Mouse (Mus musculus): ENCODE results near the gene Macrod1.
A peak's percentile ranks its signal among the peaks of the same experiment; 100 is the strongest.

Gene Macrod1

GRCm38 (mm10) chr19:7191639-7192038, 135.0 kb downstream of the Macrod1 start:
- no peak for DNase-seq (ENCODE audit: extremely low read depth, low read depth, low spot score)

- no peak for DNase-seq (ENCODE audit: extremely low read depth, low read depth, low spot score)
Measured at GRCm38 (mm10) chr19:7192561-7192967, 136.0 kb downstream of the Macrod1 start.

- no peak for DNase-seq (ENCODE audit: extremely low read depth, low read depth, low spot score)
Measured at GRCm38 (mm10) chr19:7195900-7196728, 139.5 kb downstream of the Macrod1 start.

DNA sequence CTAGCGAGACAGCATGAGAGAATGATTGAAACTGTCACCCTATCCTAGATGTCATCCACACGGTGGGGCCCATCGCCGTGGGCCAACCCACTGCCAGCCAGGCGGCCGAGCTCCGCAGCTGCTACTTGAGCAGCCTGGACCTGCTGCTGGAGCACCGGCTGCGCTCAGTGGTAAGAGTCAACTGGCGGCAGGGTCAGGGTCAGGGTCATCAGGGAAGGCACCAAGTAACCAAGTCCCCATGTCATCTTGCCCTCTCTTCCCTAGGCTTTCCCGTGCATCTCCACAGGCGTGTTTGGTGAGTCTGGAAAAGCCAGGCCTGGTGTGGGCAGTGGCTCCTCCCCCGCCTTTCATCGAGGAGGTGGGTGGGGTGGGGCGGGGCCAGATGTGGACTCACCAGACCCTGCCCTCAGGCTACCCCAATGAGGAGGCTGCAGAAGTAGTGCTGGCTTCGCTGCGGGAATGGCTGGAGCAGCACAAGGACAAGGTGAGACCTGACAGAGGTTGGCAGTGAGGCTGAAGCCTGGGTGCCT, 140.2 kb downstream of the Macrod1 start:
- DNase-seq (ENCODE audit: extremely low read depth, low read depth, low spot score) = no peak

DNA sequence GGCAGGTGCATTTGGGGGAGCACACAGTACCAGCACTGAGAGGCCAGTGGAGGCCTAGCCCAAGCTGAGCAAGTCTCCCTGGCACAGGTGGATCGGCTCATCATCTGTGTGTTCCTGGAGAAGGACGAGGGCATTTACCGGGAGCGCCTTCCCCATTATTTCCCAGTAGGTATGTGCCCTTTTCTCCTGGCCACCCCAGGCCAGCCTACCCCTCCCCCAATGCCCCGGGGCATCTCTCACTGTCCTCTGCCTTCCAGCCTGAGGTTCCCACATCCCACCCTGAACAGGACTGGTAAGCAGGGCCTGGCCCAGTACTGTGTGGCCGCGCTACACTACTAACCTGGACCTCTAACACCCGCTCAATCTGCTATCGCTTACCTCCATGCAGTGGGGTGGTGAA, 140.8 kb downstream of the Macrod1 start:
- DNase-seq (ENCODE audit: extremely low read depth, low read depth, low spot score) = no peak

- DNase-seq (ENCODE audit: extremely low read depth, low read depth, low spot score) = no peak
Measured at GRCm38 (mm10) chr19:7199089-7199488, 142.5 kb downstream of the Macrod1 start.

DNA sequence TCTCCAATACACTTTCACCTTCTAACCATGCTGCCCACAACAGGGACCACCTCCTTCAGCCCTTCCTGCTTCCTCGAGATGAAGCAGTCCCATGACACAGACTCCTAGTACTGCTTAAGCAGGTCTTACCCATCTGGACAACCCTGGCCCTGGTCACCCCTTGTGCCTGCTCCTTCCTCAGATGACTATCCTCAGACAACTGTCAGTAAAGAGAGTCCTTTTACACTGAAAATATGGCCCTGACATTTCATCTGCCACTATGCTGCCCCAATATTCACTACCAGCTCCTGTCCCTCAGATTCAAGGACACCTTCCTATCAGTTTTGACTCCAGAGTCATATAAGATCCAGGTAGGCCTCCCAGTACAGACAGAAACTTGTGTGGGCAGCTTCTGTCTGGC, 143.8 kb downstream of the Macrod1 start:
- DNase-seq (ENCODE audit: extremely low read depth, low read depth, low spot score) = no peak

GRCm38 (mm10) chr19:7204898-7205297, 148.3 kb downstream of the Macrod1 start:
- no peak for DNase-seq (ENCODE audit: extremely low read depth, low read depth, low spot score)

GRCm38 (mm10) chr19:7205326-7205725, 148.7 kb downstream of the Macrod1 start:
- no peak for DNase-seq (ENCODE audit: extremely low read depth, low read depth, low spot score)

- DNase-seq (ENCODE audit: extremely low read depth, low read depth, low spot score) = no peak
Measured at GRCm38 (mm10) chr19:7205753-7206736, 149.4 kb downstream of the Macrod1 start, which contains the start of gene Otub1. Gene Otub1 (minus strand): TSS chr19:7206316.

DNA sequence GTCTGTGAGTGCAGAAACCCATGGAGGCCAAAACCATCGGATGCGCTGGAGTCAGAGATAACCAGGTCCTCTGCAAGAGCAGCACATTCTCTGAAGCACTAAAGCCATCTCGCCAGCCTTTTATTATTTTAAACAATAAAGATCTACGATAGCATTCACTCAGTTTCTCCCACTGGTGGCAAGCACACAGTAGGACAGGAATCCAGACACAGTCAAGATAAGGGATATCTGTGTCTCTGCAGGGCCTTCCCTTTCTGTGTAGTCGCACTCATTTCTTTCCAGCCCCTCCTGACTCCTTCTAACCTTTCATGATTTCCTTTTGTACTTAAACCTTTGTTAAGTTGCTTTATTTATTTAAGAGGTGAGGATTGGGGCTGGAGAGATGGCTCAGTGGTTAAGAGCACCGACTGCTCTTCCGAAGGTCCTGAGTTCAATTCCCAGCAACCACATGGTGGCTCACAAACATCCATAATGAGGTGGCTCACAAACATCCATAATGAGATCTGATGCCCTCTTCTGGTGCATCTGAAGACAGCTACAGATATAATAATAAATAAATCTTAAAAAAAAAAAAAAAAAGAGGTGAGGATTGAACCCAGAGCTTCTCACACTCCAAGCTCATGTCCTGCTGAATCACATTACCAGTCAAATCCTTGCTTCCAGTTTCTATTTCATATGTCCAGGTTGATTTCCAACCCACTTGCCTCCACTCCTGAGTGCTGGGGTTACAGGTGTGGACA, 153.5 kb downstream of the Macrod1 start:
- DNase-seq (ENCODE audit: extremely low read depth, low read depth, low spot score) = no peak

DNA sequence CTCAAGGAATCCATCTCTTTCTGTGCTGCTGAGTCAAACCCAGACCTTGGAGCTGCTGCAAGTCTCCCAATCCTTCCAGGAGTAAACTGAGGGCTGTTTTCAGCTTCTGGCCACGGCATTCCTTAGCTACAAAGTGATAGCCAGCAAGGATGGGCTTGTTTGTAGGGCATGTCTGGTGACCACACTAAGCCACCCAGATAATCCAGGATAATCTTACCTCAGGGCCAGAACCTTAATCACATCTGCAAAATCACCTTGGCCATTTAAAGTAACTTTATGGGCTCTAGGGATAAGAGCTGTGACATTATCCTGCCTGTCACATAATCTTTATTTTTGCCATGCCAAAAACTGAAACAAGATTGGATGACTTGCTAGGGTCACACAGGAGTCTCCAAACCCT, 155.6 kb downstream of the Macrod1 start:
- DNase-seq (ENCODE audit: extremely low read depth, low read depth, low spot score) = no peak

GRCm38 (mm10) chr19:7213010-7213409, 156.4 kb downstream of the Macrod1 start:
- no peak for DNase-seq (ENCODE audit: extremely low read depth, low read depth, low spot score)

DNA sequence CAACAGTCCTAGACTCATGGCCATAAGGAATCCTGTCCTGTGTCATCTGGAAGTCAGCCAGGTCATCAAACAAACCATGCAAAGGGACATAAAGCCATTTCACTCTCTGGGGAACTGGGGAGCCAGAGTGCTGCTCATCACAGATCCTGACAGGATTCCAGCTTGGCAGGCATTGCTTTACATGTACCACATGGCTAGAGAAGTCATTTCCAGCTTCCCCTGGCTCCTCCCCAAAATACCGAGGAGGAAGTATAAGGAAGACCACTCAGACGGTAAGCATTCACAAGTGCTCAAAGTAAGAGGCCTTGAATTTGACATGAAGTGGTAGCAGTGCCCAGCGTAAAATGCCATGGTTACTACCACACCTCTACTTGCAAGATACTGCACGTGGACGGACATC, 157.9 kb downstream of the Macrod1 start:
- no peak for DNase-seq (ENCODE audit: extremely low read depth, low read depth, low spot score)

DNA sequence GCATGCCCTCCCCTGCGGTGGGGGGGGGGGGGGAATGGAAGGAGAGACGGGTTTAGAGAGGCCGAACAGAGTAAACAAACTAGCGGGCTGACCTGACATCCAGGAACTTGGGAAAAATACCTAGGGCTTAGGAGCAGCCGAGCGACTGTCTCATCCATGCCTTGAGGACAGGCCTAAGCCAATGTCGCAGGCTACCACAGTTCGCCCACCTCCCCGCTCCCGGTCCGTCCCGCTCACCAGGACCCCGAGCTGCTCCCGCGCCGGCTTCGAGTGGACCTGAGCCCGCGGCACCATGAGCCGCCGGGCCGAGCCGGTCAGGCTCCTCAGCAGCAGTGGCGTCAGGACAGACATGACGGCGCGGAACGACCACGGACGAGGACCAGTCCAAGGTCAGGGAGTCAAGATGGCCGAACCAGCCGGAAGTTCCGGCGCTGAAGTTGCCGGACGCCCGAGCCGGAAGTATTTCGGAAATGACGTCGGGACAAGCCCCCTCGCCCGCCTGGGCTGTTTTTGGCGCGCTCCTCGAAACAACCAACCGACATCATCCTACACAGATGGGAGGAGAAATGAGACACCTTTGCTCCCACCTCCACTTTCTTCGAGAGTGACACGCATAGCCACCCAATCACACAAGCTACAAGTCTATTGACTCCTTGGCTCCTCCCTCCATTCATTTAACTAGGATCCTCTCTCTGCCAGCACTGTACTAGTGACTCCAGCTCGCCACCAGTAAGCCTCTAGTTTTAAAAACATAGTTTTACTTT, 160.7 kb downstream of the Macrod1 start, which contains the start of gene Cox8a:
Cox8a (minus strand) TSS at position 455 of the 764 bp plus-strand sequence.
- peak; percentile 93 for DNase-seq (ENCODE audit: extremely low read depth, low read depth, low spot score)

DNA sequence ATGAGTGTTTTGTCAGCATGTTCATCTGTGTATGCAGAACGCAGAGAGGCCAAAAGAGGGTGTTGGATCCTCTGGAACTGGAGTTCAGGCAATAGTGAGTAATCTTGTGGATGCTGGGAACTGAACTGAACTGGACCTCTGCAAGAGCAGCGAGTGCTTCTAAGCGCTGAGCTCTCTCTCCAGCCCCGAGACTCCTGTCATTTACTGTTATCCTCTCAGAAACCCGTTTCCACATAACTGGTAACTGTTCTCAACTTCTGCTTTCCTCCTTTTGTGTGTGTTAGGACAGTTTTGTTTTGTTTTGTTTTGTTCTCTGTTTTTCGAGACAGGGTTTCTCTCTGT, 161.3 kb downstream of the Macrod1 start:
- no peak for DNase-seq (ENCODE audit: extremely low read depth, low read depth, low spot score)

- DNase-seq (ENCODE audit: extremely low read depth, low read depth, low spot score) = no peak
Measured at GRCm38 (mm10) chr19:7218753-7219152, 162.1 kb downstream of the Macrod1 start.

GRCm38 (mm10) chr19:7222196-7222595, 165.6 kb downstream of the Macrod1 start:
- no peak for DNase-seq (ENCODE audit: extremely low read depth, low read depth, low spot score)

DNA sequence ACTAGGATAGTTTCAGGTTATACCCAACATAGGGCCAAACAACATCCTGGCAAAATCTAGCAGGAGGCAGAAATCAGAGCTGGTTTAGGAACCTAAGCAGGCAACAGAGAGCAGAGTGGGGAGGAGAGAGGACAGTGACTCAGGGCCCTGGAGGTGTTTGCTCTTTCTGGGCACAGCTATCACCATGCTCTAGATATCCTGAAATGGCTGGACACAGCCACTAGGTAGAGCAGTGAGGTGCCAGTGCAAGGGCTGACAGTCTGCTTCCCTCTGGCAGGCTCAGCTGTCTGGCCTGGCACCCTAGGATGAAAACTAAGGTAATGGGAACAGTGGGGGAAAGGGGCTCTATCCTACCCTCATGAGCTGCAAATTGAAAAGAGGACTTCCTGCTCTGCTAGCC, 166.9 kb downstream of the Macrod1 start:
- no peak for DNase-seq (ENCODE audit: extremely low read depth, low read depth, low spot score)

GRCm38 (mm10) chr19:7224253-7224652, 167.6 kb downstream of the Macrod1 start:
- no peak for DNase-seq (ENCODE audit: extremely low read depth, low read depth, low spot score)

Data from fat pad, adult 2 months (tissue).